Mouse (Mus musculus) lung, postnatal 0 days (tissue): ENCODE measurements at regions not wholly inside any gene's neighbourhood (a gene's known extent, or its start where the extent isn't known, plus 50 kb on each side); places are given as distances from the start of the nearest gene placed in this dataset.

Experiments used
- CTCF ChIP-seq: IDR thresholded peaks from 2 replicates; pipeline ENCODE4 v1.5.1; 2016; ENCODE audit warnings: antibody characterized with exemption, mild to moderate bottlenecking
- EP300 ChIP-seq: IDR thresholded peaks from 2 replicates; pipeline ENCODE4 v1.6.1; 2016; ENCODE audit warnings: antibody characterized with exemption, mild to moderate bottlenecking, control low read depth

DNA sequence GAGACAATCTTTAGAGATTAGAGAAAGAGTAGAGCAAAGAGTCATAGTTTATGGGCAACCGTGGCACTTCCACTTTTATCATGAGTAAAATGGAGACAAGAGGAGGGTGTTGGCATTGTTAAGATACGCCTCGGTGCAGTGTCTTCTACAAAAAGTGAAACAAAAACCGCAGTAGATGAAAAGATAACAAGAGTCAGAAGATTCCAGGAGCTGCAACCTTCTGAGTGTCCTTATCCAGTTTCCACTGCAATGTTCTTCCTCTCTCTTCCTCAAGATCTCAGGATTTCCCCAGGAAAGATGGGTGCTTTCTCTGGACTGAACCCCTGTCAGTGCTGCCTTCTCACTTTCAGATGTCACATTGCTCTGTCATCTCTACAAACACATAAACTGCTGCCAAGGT is 82.3 kb upstream of the Lcn4 start:
- TF ChIP-seq CTCF (no peak), EP300 (no peak)
